Mouse (Mus musculus): ENCODE measurements around the gene Gm14409.
"Not testable (repeated sequence)": the region's sequence is repeated elsewhere in the genome, so short reads cannot be mapped to it uniquely, and the experiment has no call there.

Gene Gm14409

GRCm38 (mm10) chr2:177266936-177267335 is at the start of gene Gm14409:
Gene Gm14409, minus strand, starts transcription at chr2:177267036.
- DNase-seq (ENCODE audit: low spot score), result not testable (repeated sequence)

- DNase-seq (ENCODE audit: low spot score), result not testable (repeated sequence)
These were observed 42.8 kb upstream of the Gm14409 start for GRCm38 (mm10) chr2:177309627-177310026.

- not testable (repeated sequence) for DNase-seq (ENCODE audit: low spot score)
These were observed 38.1 kb upstream of the Gm14409 start for GRCm38 (mm10) chr2:177304980-177305379.

GRCm38 (mm10) chr2:177283701-177284100 is 16.9 kb upstream of the Gm14409 start:
- DNase-seq (ENCODE audit: low spot score), result not testable (repeated sequence)

- not testable (repeated sequence) for DNase-seq (ENCODE audit: low spot score)
These were observed 10.9 kb upstream of the Gm14409 start for GRCm38 (mm10) chr2:177277754-177278153.

- DNase-seq (ENCODE audit: low spot score), result not testable (repeated sequence)
These were observed 5.4 kb upstream of the Gm14409 start for GRCm38 (mm10) chr2:177272237-177272636.

- not testable (repeated sequence) for DNase-seq (ENCODE audit: low spot score)
These were observed 19.4 kb downstream of the Gm14409 start for GRCm38 (mm10) chr2:177247449-177247848.

- DNase-seq (ENCODE audit: low spot score), result not testable (repeated sequence)
These were observed 36.4 kb downstream of the Gm14409 start for GRCm38 (mm10) chr2:177230461-177230860.
